ENCODE assay signal across 27 mouse cellular contexts in the genomic region with DNA sequence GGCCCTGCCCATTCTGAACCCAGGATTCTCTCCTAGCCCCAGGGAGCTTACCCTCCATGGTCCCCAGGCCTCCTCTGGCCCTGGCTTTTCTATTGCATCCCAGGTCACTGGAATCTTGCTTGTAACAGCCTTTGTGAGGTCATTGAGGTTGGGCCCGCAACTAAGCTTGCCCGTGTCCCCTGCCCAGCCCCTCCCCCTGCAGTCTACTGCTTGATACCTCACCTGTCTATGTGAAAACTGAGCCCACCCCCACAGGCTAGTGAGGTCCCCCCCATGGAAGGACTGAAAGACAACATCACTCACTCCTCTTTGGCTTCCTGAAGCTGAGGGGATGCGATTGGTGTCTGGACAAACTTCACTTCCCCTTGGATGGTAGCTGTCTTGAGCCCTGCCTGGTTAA. TPM values are rescaled to one million over a fixed set of nuclear protein-coding genes. Genes with fewer than 3 reads are reported as not detected.
"Had no signal": no experiment of that assay in that cellular context is flagged by ENCODE, and none has a peak within 500 bp of the region (broad histone marks: within the 10 kb centered on the region; RNA-seq: fewer than 3 reads in every experiment).

A gene (minus strand): TSS at position 101 of the 400 bp plus-strand sequence.

- H3K36me3 ChIP-seq: embryonic facial prominence, embryonic 10.5 days; embryonic facial prominence, embryonic 12.5 days; embryonic facial prominence, embryonic 13.5 days; embryonic facial prominence, embryonic 15.5 days; forebrain, embryonic 10.5 days; forebrain, embryonic 12.5 days; forebrain, embryonic 15.5 days had no signal

- H3K27me3 ChIP-seq: embryonic facial prominence, embryonic 13.5 days; embryonic facial prominence, embryonic 15.5 days; forebrain, embryonic 13.5 days; forebrain, embryonic 15.5 days had no signal

- H3K4me3 ChIP-seq: embryonic facial prominence, embryonic 10.5 days; embryonic facial prominence, embryonic 12.5 days; embryonic facial prominence, embryonic 13.5 days; embryonic facial prominence, embryonic 15.5 days; erythroblast, embryonic 14.5 days; forebrain, embryonic 10.5 days; forebrain, embryonic 12.5 days; forebrain, embryonic 13.5 days; forebrain, embryonic 15.5 days; gastrocnemius, adult 2 months; heart, adult 2 months had no signal

- H3K27ac ChIP-seq: embryonic facial prominence, embryonic 10.5 days; embryonic facial prominence, embryonic 12.5 days; embryonic facial prominence, embryonic 13.5 days; embryonic facial prominence, embryonic 15.5 days; forebrain, embryonic 10.5 days; forebrain, embryonic 12.5 days; forebrain, embryonic 13.5 days; forebrain, embryonic 15.5 days; gastrocnemius, adult 2 months; heart, adult 2 months had no signal

- H3K4me1 ChIP-seq: embryonic facial prominence, embryonic 10.5 days; embryonic facial prominence, embryonic 12.5 days; embryonic facial prominence, embryonic 13.5 days; embryonic facial prominence, embryonic 15.5 days; forebrain, embryonic 10.5 days; forebrain, embryonic 12.5 days; forebrain, embryonic 13.5 days; forebrain, embryonic 15.5 days had no signal

- DNase-seq: cerebellum, adult 18-20 months; cerebellum, adult 2 months; cerebellum, adult 8-10 months; cerebellum, adult 9-10 months; cerebellum, postnatal 10 days; cerebellum, postnatal 14 days; cerebellum, postnatal 25 days; cerebellum, postnatal 36 days; embryo, embryonic 11 days; forebrain, postnatal 0 days; gastrocnemius, adult 2 months; gastrocnemius, postnatal 10 days; gastrocnemius, postnatal 14 days; gastrocnemius, postnatal 25 days; gastrocnemius, postnatal 36 days; heart, adult 11 months; heart, adult 18-20 months; heart, adult 2 months had no signal

RNA-seq across cellular contexts. Expression of the gene that starts here (rescaled TPM):
- polyA plus RNA-seq: erythroblast, embryonic 14.5 days had no signal
